Mouse (Mus musculus): ENCODE measurements around the gene Rab3gap2. TPM values are rescaled to one million over a fixed set of nuclear protein-coding genes. Genes with fewer than 3 reads are reported as not detected.

Gene Rab3gap2
- polyA plus RNA-seq, 1 experiment: 32.8 TPM

GRCm38 (mm10) chr1:185270403-185271097, 66.6 kb downstream of the Rab3gap2 start:
- Histone ChIP-seq H3K36me3 (ENCODE audit: control insufficient read depth, insufficient read depth, low read length, poor library complexity, severe bottlenecking) (peaks cover 3% of the 10 kb centered on the region; the same call in 1 of the 2 replicates), H3K4me3 (ENCODE audit: low read depth, low read length) (no peak overlapping the region), H3K9me3 (replicated peaks; ENCODE audit: control insufficient read depth, insufficient read depth, low read length, poor library complexity, severe bottlenecking) (no peaks in the 10 kb centered on the region), H3K27ac (ENCODE audit: insufficient read depth, low read length) (no peak overlapping the region), H3K9ac (ENCODE audit: low read depth, poor library complexity, severe bottlenecking) (no peak overlapping the region), H3K27me3 (ENCODE audit: control insufficient read depth, insufficient read depth, low read length, poor library complexity, severe bottlenecking) (no peaks in the 10 kb centered on the region), H3K4me1 (ENCODE audit: control insufficient read depth, insufficient read depth, low read length) (no peaks in the 10 kb centered on the region)
- TF ChIP-seq POLR2A (IDR thresholded peaks at IDR 0.05; ENCODE audit: insufficient read depth, low read length) (no peak), CTCF (IDR thresholded peaks at IDR 0.05; ENCODE audit: low read depth, low read length) (no peak), EP300 (IDR thresholded peaks at IDR 0.05; ENCODE audit: insufficient read depth, low read depth, low read length) (no peak)

- no peak overlapping the region for H3K27ac ChIP-seq (ENCODE audit: insufficient read depth, low read length)
Observed at GRCm38 (mm10) chr1:185271373-185271772, 67.5 kb downstream of the Rab3gap2 start.

GRCm38 (mm10) chr1:185274819-185275545, 71.1 kb downstream of the Rab3gap2 start:
- Histone ChIP-seq H3K27ac (ENCODE audit: insufficient read depth, low read length) (no peak overlapping the region), H3K4me3 (ENCODE audit: low read depth, low read length) (no peak overlapping the region), H3K36me3 (ENCODE audit: control insufficient read depth, insufficient read depth, low read length, poor library complexity, severe bottlenecking) (peaks cover 10% of the 10 kb centered on the region; the same call in 1 of the 2 replicates), H3K9me3 (replicated peaks; ENCODE audit: control insufficient read depth, insufficient read depth, low read length, poor library complexity, severe bottlenecking) (no peaks in the 10 kb centered on the region), H3K9ac (ENCODE audit: low read depth, poor library complexity, severe bottlenecking) (no peak overlapping the region), H3K27me3 (ENCODE audit: control insufficient read depth, insufficient read depth, low read length, poor library complexity, severe bottlenecking) (no peaks in the 10 kb centered on the region), H3K4me1 (ENCODE audit: control insufficient read depth, insufficient read depth, low read length) (no peaks in the 10 kb centered on the region)
- TF ChIP-seq POLR2A (IDR thresholded peaks at IDR 0.05; ENCODE audit: insufficient read depth, low read length) (no peak), CTCF (IDR thresholded peaks at IDR 0.05; ENCODE audit: low read depth, low read length) (no peak), EP300 (IDR thresholded peaks at IDR 0.05; ENCODE audit: insufficient read depth, low read depth, low read length) (no peak)

More at GRCm38 (mm10) chr1:185271373-185271772, 67.5 kb downstream of the Rab3gap2 start:
- TF ChIP-seq CTCF (IDR thresholded peaks at IDR 0.05; ENCODE audit: low read depth, low read length) (no peak), POLR2A (IDR thresholded peaks at IDR 0.05; ENCODE audit: insufficient read depth, low read length) (no peak), EP300 (IDR thresholded peaks at IDR 0.05; ENCODE audit: insufficient read depth, low read depth, low read length) (no peak)
- Histone ChIP-seq H3K27me3 (ENCODE audit: control insufficient read depth, insufficient read depth, low read length, poor library complexity, severe bottlenecking) (no peaks in the 10 kb centered on the region), H3K4me1 (ENCODE audit: control insufficient read depth, insufficient read depth, low read length) (no peaks in the 10 kb centered on the region), H3K9ac (ENCODE audit: low read depth, poor library complexity, severe bottlenecking) (no peak overlapping the region), H3K9me3 (replicated peaks; ENCODE audit: control insufficient read depth, insufficient read depth, low read length, poor library complexity, severe bottlenecking) (no peaks in the 10 kb centered on the region), H3K4me3 (ENCODE audit: low read depth, low read length) (no peak overlapping the region), H3K36me3 (ENCODE audit: control insufficient read depth, insufficient read depth, low read length, poor library complexity, severe bottlenecking) (0 out of 2 replicates have a peak, but pooled peaks cover 6% of the 10 kb centered on the region)

- Histone ChIP-seq H3K9me3 (replicated peaks; ENCODE audit: control insufficient read depth, insufficient read depth, low read length, poor library complexity, severe bottlenecking) (no peaks in the 10 kb centered on the region), H3K4me3 (ENCODE audit: low read depth, low read length) (no peak overlapping the region)
Observed at GRCm38 (mm10) chr1:185275976-185276375, 72.1 kb downstream of the Rab3gap2 start.

GRCm38 (mm10) chr1:185277022-185277421, 73.1 kb downstream of the Rab3gap2 start:
- H3K36me3 ChIP-seq (ENCODE audit: control insufficient read depth, insufficient read depth, low read length, poor library complexity, severe bottlenecking): peaks cover 10% of the 10 kb centered on the region; the same call in 1 of the 2 replicates
- no peak overlapping the region for H3K27ac ChIP-seq (ENCODE audit: insufficient read depth, low read length)
- no peak for TF ChIP-seq POLR2A (IDR thresholded peaks at IDR 0.05; ENCODE audit: insufficient read depth, low read length)
- no peaks in the 10 kb centered on the region for H3K27me3 ChIP-seq (ENCODE audit: control insufficient read depth, insufficient read depth, low read length, poor library complexity, severe bottlenecking)
- H3K9me3 ChIP-seq (replicated peaks; ENCODE audit: control insufficient read depth, insufficient read depth, low read length, poor library complexity, severe bottlenecking): no peaks in the 10 kb centered on the region
- H3K9ac ChIP-seq (ENCODE audit: low read depth, poor library complexity, severe bottlenecking): no peak overlapping the region
- no peaks in the 10 kb centered on the region for H3K4me1 ChIP-seq (ENCODE audit: control insufficient read depth, insufficient read depth, low read length)
- no peak overlapping the region for H3K4me3 ChIP-seq (ENCODE audit: low read depth, low read length)

More at GRCm38 (mm10) chr1:185275976-185276375, 72.1 kb downstream of the Rab3gap2 start:
- Histone ChIP-seq H3K4me1 (ENCODE audit: control insufficient read depth, insufficient read depth, low read length) (no peaks in the 10 kb centered on the region), H3K36me3 (ENCODE audit: control insufficient read depth, insufficient read depth, low read length, poor library complexity, severe bottlenecking) (peaks cover 10% of the 10 kb centered on the region; the same call in 1 of the 2 replicates), H3K9ac (ENCODE audit: low read depth, poor library complexity, severe bottlenecking) (no peak overlapping the region), H3K27ac (ENCODE audit: insufficient read depth, low read length) (no peak overlapping the region), H3K27me3 (ENCODE audit: control insufficient read depth, insufficient read depth, low read length, poor library complexity, severe bottlenecking) (no peaks in the 10 kb centered on the region)
- TF ChIP-seq EP300 (IDR thresholded peaks at IDR 0.05; ENCODE audit: insufficient read depth, low read depth, low read length) (no peak), CTCF (IDR thresholded peaks at IDR 0.05; ENCODE audit: low read depth, low read length) (no peak), POLR2A (IDR thresholded peaks at IDR 0.05; ENCODE audit: insufficient read depth, low read length) (no peak)

- no peaks in the 10 kb centered on the region for H3K9me3 ChIP-seq (replicated peaks; ENCODE audit: control insufficient read depth, insufficient read depth, low read length, poor library complexity, severe bottlenecking)
- TF ChIP-seq POLR2A (IDR thresholded peaks at IDR 0.05; ENCODE audit: insufficient read depth, low read length): no peak
- no peak for TF ChIP-seq EP300 (IDR thresholded peaks at IDR 0.05; ENCODE audit: insufficient read depth, low read depth, low read length)
- TF ChIP-seq CTCF (IDR thresholded peaks at IDR 0.05; ENCODE audit: low read depth, low read length): no peak
- no peaks in the 10 kb centered on the region for H3K4me1 ChIP-seq (ENCODE audit: control insufficient read depth, insufficient read depth, low read length)
- H3K27me3 ChIP-seq (ENCODE audit: control insufficient read depth, insufficient read depth, low read length, poor library complexity, severe bottlenecking): no peaks in the 10 kb centered on the region
- no peak overlapping the region for H3K9ac ChIP-seq (ENCODE audit: low read depth, poor library complexity, severe bottlenecking)
- H3K36me3 ChIP-seq (ENCODE audit: control insufficient read depth, insufficient read depth, low read length, poor library complexity, severe bottlenecking): peaks cover 10% of the 10 kb centered on the region; the same call in 1 of the 2 replicates
- no peak overlapping the region for H3K27ac ChIP-seq (ENCODE audit: insufficient read depth, low read length)
- no peak overlapping the region for H3K4me3 ChIP-seq (ENCODE audit: low read depth, low read length)
Observed at GRCm38 (mm10) chr1:185279288-185279687, 75.4 kb downstream of the Rab3gap2 start.
